In the genomic region with DNA sequence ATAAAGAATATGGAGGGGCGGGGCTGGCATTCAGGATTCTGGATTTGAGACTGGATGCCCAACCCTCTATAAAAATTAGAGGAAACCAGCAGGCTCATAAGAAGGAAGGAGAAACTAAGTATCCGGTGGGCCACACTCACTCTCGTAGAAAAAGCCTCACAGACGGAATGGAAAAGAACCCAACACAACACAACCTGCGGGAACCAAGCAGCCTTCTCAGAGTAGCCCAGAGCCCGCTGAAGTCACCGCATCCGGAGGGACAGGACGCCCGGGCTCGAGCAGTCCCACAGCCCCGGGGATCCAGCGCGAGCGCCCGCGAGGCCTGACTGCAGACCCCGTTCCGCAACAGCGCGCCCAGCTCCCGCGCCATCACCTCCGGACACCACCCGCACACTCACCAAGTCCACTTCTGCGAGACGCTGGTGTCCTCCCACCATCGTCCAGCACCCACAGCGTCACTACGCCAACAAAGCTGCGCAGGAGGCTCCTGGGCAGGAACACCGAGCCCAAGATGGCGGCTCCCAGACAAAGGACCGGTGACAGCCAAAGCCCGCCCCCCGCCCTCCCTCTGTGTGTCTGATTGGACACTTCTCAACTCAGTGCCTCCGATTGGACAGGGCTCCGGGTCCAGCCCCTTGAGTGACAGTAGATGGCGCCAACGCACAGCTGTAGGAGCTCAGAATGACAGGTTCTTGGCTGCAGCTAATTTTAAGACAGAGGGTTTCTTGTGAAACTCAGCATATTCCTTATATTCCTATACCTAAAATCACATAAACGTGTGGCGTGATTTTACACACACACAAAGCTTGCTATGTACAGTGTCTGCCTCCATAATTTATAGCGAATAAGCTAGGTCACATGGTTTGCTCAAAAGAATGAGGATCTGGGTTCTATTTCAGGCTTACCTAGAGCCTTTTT, we compare ENCODE assay signal across 8 mouse cellular contexts. TPM values are rescaled to one million over a fixed set of nuclear protein-coding genes. Genes with fewer than 3 reads are reported as not detected.
DNase-seq lines count a peak whose midpoint lies in the region; ATAC-seq and TF ChIP-seq lines count a peak whose summit lies in the region.

A gene (minus strand): TSS at position 551 of the 918 bp plus-strand sequence.

- peaks cover 36% of the 10 kb centered on the region for H3K9me3 ChIP-seq in forebrain, embryonic 10.5 days
- peaks cover 14% of the 10 kb centered on the region for H3K9me3 ChIP-seq in heart, embryonic 15.5 days (replicated peaks)
- H3K9me3 ChIP-seq in liver, embryonic 14.5 days (ENCODE audit: control insufficient read depth, low read length): no peaks in the 10 kb centered on the region
- peaks cover 9% of the 10 kb centered on the region for H3K9me3 ChIP-seq in neural tube, embryonic 11.5 days (ENCODE audit: control insufficient read depth, low read length)
- H3K9me3 ChIP-seq in stomach, postnatal 0 days (ENCODE audit: control insufficient read depth, low read length): peaks cover 10% of the 10 kb centered on the region; the same call in 1 of the 2 replicates

- peak within 1 kb of the TSS; percentile 97 for H3K27ac ChIP-seq in forebrain, embryonic 10.5 days
- peak within 1 kb of the TSS; percentile 99 for H3K27ac ChIP-seq in heart, embryonic 15.5 days
- H3K27ac ChIP-seq in liver, embryonic 14.5 days: peak within 1 kb of the TSS; percentile 84
- H3K27ac ChIP-seq in neural tube, embryonic 11.5 days (ENCODE audit: low read depth, low read length): peak within 1 kb of the TSS; percentile 94
- peak within 1 kb of the TSS; percentile 98 for H3K27ac ChIP-seq in stomach, postnatal 0 days (replicated peaks)

- DNase-seq in CD8-positive naive resting alpha-beta T cell, adult 2 months (ENCODE audit: low read depth in 2 of 2, low spot score in 2 of 2): peak; percentile 85 to 89
- DNase-seq in c-Kit-positive CD71-negative TER-119-negative erythroid progenitor cells, embryonic 14.5 days (ENCODE audit: low read depth): peak; percentile 93
- peak; percentile 97 for DNase-seq in forebrain, embryonic 10.5 days (ENCODE audit: extremely low spot score, low spot score)
- peak; percentile 98 for DNase-seq in kidney, postnatal 25 days
- peak; percentile 95 to 96 (median 95) for DNase-seq in liver, embryonic 14.5 days (ENCODE audit: low read depth in 3 of 3, low spot score in 3 of 3)
- peak; percentile 94 for DNase-seq in neural tube, embryonic 11.5 days (ENCODE audit: low spot score)
- DNase-seq in stomach, postnatal 0 days (ENCODE audit: low spot score): peak; percentile 98

- H3K27me3 ChIP-seq in forebrain, embryonic 10.5 days (ENCODE audit: poor library complexity, severe bottlenecking): no peaks in the 10 kb centered on the region
- H3K27me3 ChIP-seq in heart, embryonic 15.5 days: no peaks in the 10 kb centered on the region
- no peaks in the 10 kb centered on the region for H3K27me3 ChIP-seq in liver, embryonic 14.5 days (ENCODE audit: control insufficient read depth, insufficient read depth, low read length)
- no peaks in the 10 kb centered on the region for H3K27me3 ChIP-seq in neural tube, embryonic 11.5 days (ENCODE audit: control insufficient read depth, insufficient read depth, low read length)
- no peaks in the 10 kb centered on the region for H3K27me3 ChIP-seq in stomach, postnatal 0 days (ENCODE audit: control insufficient read depth, insufficient read depth, low read length)

- peak within 1 kb of the TSS; percentile 59 for H3K4me2 ChIP-seq in heart, embryonic 15.5 days
- peak within 1 kb of the TSS; percentile 75 for H3K4me2 ChIP-seq in liver, embryonic 14.5 days (ENCODE audit: low read depth)
- peak within 1 kb of the TSS; percentile 34 for H3K4me2 ChIP-seq in neural tube, embryonic 11.5 days (ENCODE audit: low read depth)
- H3K4me2 ChIP-seq in stomach, postnatal 0 days (replicated peaks; ENCODE audit: low read depth): peak within 1 kb of the TSS; percentile 45

- peak within 1 kb of the TSS; percentile 93 for H3K4me3 ChIP-seq in forebrain, embryonic 10.5 days
- H3K4me3 ChIP-seq in heart, embryonic 15.5 days: peak within 1 kb of the TSS; percentile 97
- peak within 1 kb of the TSS; percentile 70 to 71 for H3K4me3 ChIP-seq in liver, embryonic 14.5 days (ENCODE audit: insufficient read depth in 1 of 2, low read depth in 2 of 2, low read length in 2 of 2)
- H3K4me3 ChIP-seq in neural tube, embryonic 11.5 days (ENCODE audit: low read depth, low read length): peak within 1 kb of the TSS; percentile 88
- H3K4me3 ChIP-seq in stomach, postnatal 0 days (ENCODE audit: low read depth, low read length): peak within 1 kb of the TSS; percentile 81

- H3K9ac ChIP-seq in heart, embryonic 15.5 days: peak within 1 kb of the TSS; percentile 98
- peak within 1 kb of the TSS; percentile 71 for H3K9ac ChIP-seq in liver, embryonic 14.5 days (replicated peaks)
- H3K9ac ChIP-seq in neural tube, embryonic 11.5 days (ENCODE audit: low read length): peak within 1 kb of the TSS; percentile 98
- H3K9ac ChIP-seq in stomach, postnatal 0 days (ENCODE audit: low read length): peak within 1 kb of the TSS; percentile 93

- TF ChIP-seq EP300 in liver, embryonic 14.5 days (IDR thresholded peaks at IDR 0.05; ENCODE audit: low read depth): 0 out of 2 replicates have a peak, but pooled peaks have one; percentile 14
- TF ChIP-seq EP300 in stomach, postnatal 0 days (optimal IDR thresholded peaks at IDR 0.05): peak; percentile 88

- peak; percentile 77 for TF ChIP-seq CTCF in liver, embryonic 14.5 days (IDR thresholded peaks at IDR 0.05; ENCODE audit: low read depth)
- peak; percentile 62 for TF ChIP-seq CTCF in stomach, postnatal 0 days (IDR thresholded peaks at IDR 0.05; ENCODE audit: low read depth)

- H3K36me3 ChIP-seq in forebrain, embryonic 10.5 days (replicated peaks): peaks cover 40% of the 10 kb centered on the region
- peaks cover 33% of the 10 kb centered on the region for H3K36me3 ChIP-seq in heart, embryonic 15.5 days
- H3K36me3 ChIP-seq in liver, embryonic 14.5 days (replicated peaks; ENCODE audit: control insufficient read depth, insufficient read depth, low read depth): peaks cover 18% of the 10 kb centered on the region
- peaks cover 30% of the 10 kb centered on the region for H3K36me3 ChIP-seq in neural tube, embryonic 11.5 days (ENCODE audit: control insufficient read depth, insufficient read depth, low read length)
- H3K36me3 ChIP-seq in stomach, postnatal 0 days (ENCODE audit: control insufficient read depth, insufficient read depth, low read length): peaks cover 23% of the 10 kb centered on the region

- H3K4me1 ChIP-seq in forebrain, embryonic 10.5 days: peaks cover 17% of the 10 kb centered on the region
- peaks cover 13% of the 10 kb centered on the region for H3K4me1 ChIP-seq in heart, embryonic 15.5 days (replicated peaks)
- H3K4me1 ChIP-seq in liver, embryonic 14.5 days (replicated peaks; ENCODE audit: control insufficient read depth in 2 of 2, insufficient read depth in 2 of 2, low read length in 1 of 2): peaks cover 7 to 8% of the 10 kb centered on the region in 2 experiments
- H3K4me1 ChIP-seq in neural tube, embryonic 11.5 days (ENCODE audit: control insufficient read depth, insufficient read depth, low read length): peaks cover 5% of the 10 kb centered on the region; the same call in 1 of the 2 replicates
- no peaks in the 10 kb centered on the region; the same call in 1 of the 2 replicates for H3K4me1 ChIP-seq in stomach, postnatal 0 days (replicated peaks; ENCODE audit: control insufficient read depth, insufficient read depth)

- WGBS in forebrain, embryonic 10.5 days: under 1% methylated on average over 43 of the region's 43 CpGs
- WGBS in heart, embryonic 15.5 days: under 1% methylated on average over 42 of the region's 43 CpGs
- under 1% methylated on average over 43 of the region's 43 CpGs for WGBS in liver, embryonic 14.5 days (ENCODE audit: insufficient replicate concordance)
- WGBS in neural tube, embryonic 11.5 days: under 1% methylated on average over 43 of the region's 43 CpGs
- WGBS in stomach, postnatal 0 days: under 1% methylated on average over 41 of the region's 43 CpGs

- ATAC-seq in heart, embryonic 15.5 days (replicated peaks; ENCODE audit: insufficient number of reproducible peaks, insufficient read depth, low FRiP score, low read depth): peak; percentile 96
- peak; percentile 93 for ATAC-seq in liver, embryonic 14.5 days (ENCODE audit: insufficient read depth)
- peak; percentile 97 for ATAC-seq in neural tube, embryonic 11.5 days (ENCODE audit: insufficient read depth, low FRiP score, low TSS enrichment)
- ATAC-seq in stomach, postnatal 0 days (ENCODE audit: low FRiP score, low TSS enrichment): peak; percentile 98

RNA-seq across cellular contexts. Expression of the gene that starts here (rescaled TPM):
- 50.0 and 50.6 TPM in 2 replicates for polyA plus RNA-seq in forebrain, embryonic 10.5 days (2016; fragmentation: Nextera tagmentation; extraction: Ambion mirVana)
- polyA plus RNA-seq in heart, embryonic 15.5 days (2015; fragmentation: Nextera tagmentation; extraction: Ambion mirVana): 43.4 and 44.6 TPM in 2 replicates
- 2.7 and 5.1 TPM in 2 replicates for polyA plus RNA-seq in liver, embryonic 14.5 days (2012; rRNA removed)
- polyA plus RNA-seq in liver, embryonic 14.5 days (2014; fragmentation: Nextera tagmentation; extraction: Ambion mirVana): 15.3 and 17.2 TPM in 2 replicates
- polyA plus RNA-seq in neural tube, embryonic 11.5 days (2014; fragmentation: Nextera tagmentation; extraction: Ambion mirVana): 84.8 and 86.8 TPM in 2 replicates
- polyA plus RNA-seq in stomach, postnatal 0 days (2015; fragmentation: Nextera tagmentation; extraction: Ambion mirVana): 33.7 and 38.3 TPM in 2 replicates

Comparison
In these comparisons a context has a peak if more than half of its experiments do, and no peak if none do; other contexts are left out.
1. Peak in every context shown above with its lines: DNase-seq, ATAC-seq, H3K4me3 ChIP-seq and H3K27ac ChIP-seq.